Mouse (Mus musculus) erythroblast, embryonic 14.5 days (primary cell): ENCODE results near the gene Rnf220.
A peak's percentile ranks its signal among the peaks of the same experiment; 100 is the strongest.

Source experiments
- GATA1 ChIP-seq: IDR thresholded peaks from 2 replicates; pipeline ENCODE4 v1.6.1; 2012; ENCODE audit warnings: low read length, inconsistent platforms, mixed read lengths
- TAL1 ChIP-seq: IDR thresholded peaks from 3 replicates; pipeline ENCODE4 v1.6.1; 2012; ENCODE audit warnings: low read length, inconsistent platforms, mixed read lengths

DNA sequence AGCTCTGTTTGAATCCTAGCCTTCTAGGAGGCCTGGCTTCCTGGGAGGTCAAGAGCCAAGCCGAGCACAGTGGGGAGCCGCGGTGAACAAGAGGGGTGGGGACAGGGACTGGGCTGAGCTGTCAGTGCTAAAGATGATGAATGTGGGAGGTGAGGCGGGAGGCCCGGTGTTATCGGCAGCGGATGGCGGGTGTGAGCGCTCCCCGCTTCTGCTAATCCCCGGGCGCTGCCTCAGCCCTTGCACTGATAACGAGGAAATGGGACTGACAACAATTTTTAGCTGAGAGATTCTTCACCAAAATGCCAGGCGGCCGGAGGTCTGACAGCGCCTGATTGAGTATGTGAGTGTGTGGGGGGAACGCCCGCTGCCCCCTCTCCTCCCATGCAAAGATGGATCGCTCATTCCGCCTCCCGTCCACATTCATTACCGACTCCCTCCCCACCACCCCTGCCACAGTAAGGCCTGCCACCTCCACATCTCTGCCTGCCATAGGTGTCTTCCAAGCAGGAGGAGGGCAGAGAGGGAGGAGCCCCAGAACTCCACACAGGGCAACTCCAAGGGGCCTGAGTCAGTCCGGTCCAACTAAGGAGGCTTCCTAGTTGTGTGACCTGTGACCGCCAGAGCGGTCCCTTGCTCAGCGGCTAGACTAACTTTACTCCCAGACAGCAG is 184.3 kb downstream of the Rnf220 start:
- TF ChIP-seq TAL1 (peak; percentile 63), GATA1 (peak; percentile 85)
